Mouse (Mus musculus): ENCODE measurements around the gene Lemd2.
A peak's percentile ranks its signal among the peaks of the same experiment; 100 is the strongest.
"Not testable (repeated sequence)": the region's sequence is repeated elsewhere in the genome, so short reads cannot be mapped to it uniquely, and the experiment has no call there.

Gene Lemd2

GRCm38 (mm10) chr17:27204075-27204909 lies at the start of gene Lemd2:
Lemd2 (minus strand) TSS chr17:27204469.
- peak; percentile 94 for DNase-seq (ENCODE audit: low read depth, low spot score)

DNA sequence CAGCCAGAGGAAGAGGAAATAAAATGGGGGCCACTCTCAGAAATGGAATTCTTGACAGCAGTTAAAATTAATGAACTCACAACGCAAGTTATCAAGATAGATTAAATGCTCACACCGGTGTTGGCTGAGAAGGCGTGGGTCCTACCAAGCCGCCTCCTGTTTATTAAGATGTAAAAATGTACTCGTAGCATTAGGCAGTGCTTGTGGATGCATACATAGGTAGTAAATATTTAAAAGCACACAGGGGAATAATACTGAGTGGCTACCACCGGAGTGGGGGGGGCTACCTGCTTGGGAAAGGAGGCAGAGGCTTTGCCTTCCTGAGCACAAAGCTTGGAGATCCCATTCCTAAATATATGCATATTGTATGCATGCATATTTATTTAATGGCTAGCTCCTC lies 46.9 kb upstream of the Lemd2 start:
- no peak for DNase-seq (ENCODE audit: low read depth, low spot score)

DNA sequence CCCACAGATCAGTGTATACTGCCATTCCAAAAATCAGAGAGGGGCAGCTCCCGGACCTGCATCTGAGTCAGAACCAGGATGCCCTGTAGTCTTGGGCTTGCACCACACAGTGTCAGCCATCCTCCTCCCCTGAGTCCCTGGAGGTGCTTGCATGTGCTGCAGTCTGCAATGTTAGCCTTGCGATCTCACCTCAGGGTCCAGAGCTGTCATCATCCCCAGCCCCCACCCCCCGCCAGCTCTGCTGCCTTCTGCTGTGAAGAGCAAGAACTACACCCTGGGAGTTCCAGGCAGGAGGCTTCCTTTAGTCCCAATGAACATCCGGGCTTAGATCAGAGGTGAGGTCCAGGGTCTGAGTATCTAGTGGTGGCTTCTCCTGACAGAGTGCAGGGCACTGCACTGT lies 46.2 kb upstream of the Lemd2 start:
- no peak for DNase-seq (ENCODE audit: low read depth, low spot score)

- DNase-seq (ENCODE audit: low read depth, low spot score): no peak
Observed at GRCm38 (mm10) chr17:27249073-27249472, 44.8 kb upstream of the Lemd2 start.

DNA sequence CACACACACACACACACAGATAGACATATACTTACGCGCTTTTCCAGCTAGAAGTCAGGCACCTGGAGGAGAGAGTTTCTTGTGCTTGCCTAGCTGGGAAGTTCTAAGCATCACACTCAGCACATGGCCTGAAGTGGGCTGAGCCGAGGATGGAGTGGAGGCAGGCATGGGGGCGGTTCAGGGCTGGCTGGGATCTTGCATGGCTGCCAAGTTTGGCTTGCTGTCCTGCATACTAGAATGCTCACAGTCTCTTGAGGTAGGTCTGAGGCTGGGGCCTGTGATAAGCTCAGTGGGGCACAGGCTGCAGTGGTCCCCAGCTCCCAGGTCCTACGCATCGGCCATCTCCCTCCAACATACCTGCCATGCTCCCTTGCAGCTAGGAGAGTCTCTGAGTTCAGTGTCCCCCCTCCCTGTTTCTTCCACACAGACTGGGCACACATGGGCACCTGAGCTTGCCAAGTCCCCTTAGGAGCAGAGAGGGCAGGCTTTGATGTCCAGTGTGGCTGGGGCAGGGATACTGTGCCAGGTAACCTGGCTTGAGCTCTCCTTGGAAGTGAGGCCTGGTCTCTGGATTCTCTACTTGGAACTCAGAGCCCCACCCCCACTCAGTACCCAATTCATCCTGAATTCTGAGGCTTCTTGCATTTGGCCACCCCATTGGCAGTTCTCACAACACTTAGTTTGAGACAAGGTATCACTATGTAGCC lies 43.6 kb upstream of the Lemd2 start:
- DNase-seq (ENCODE audit: low read depth, low spot score): no peak

GRCm38 (mm10) chr17:27245851-27246381 lies 41.6 kb upstream of the Lemd2 start:
- DNase-seq (ENCODE audit: low read depth, low spot score): no peak

GRCm38 (mm10) chr17:27244912-27245311 lies 40.6 kb upstream of the Lemd2 start:
- no peak for DNase-seq (ENCODE audit: low read depth, low spot score)

DNA sequence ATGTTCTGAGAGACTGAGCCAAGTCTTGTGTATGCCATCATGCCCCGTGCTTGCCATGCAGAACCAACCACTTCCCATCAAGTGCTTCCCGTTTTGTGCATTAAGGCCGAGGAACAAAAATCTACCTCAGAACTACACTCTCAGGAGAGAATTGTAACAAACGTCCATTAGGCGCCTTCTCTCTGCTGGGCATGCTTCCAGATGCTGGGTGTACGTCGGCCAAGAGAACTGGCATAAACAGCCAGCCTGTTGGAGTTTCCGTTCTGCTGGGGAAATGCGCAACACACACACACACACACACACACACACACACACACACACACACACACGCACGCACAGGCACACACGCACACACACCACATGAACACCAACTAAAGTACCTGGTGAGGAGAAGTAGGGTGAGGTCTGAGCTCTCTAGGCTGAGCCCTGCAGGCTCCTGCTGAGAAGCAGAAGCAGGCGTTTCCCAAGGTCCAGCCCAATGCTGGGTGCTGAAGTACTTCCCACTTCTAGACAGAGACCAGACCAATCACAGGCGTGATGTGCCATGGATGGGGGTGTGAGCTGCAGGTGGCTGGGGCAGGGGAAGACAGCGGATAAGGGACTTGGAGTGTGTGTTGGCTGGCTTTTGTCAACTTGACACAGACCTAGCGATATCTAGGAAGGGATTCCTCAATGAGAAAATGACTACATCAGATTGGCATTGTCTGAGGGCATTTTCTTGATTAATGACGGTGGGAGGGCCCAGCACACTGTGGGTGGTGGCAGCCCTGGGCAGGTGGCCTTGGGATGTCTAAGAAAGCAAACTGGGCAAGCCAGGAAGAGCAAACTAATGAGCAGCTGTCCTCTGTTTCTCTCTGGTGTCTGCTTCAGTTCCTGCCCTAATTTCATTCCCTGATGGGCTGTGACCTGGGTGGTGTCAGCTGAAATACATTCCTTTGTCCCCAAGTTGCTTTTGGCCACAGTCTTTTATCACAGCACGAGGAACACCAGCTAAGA lies 38.2 kb upstream of the Lemd2 start:
- DNase-seq (ENCODE audit: low read depth, low spot score): no peak

GRCm38 (mm10) chr17:27240556-27241457 lies 36.5 kb upstream of the Lemd2 start:
- DNase-seq (ENCODE audit: low read depth, low spot score): no peak

DNA sequence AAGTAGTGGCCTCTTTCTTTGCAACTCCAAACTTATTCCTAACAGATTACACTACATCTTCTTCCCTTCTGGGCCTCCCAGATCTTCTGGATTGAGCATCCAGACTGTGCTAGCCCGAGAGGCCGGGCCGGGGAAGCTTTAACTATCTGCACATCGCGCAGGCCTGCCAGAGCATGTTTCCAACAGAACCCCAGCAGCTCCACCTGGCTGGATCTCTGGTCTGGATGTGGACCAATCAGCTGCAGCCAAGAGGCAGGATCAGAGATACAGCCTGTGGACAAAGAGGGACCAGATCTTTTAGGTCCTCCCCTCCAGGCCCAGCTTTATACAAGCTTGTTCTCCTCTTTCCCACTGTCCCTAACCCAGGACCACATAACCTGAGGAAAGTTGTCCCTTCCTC lies 35.7 kb upstream of the Lemd2 start:
- no peak for DNase-seq (ENCODE audit: low read depth, low spot score)

DNA sequence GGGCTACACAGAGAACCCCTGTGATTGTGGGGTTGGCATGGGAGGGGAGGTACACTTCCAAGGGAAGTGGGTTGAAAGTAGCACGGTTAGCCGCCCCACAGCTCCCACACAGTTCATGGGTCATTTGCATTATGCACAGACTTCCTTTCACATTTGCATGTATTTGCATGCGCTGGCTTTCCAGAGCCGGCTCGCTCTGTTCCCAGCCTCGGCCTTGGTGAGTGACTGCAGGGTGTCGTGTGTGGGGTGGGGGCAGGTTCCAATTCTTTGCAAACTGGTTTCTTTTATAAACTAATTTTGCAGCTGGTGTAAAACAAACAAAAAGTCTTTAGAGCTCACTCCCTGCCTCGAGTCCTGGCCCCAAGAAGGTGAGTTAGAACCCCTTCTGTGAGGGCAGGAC lies 34.4 kb upstream of the Lemd2 start:
- DNase-seq (ENCODE audit: low read depth, low spot score): no peak

DNA sequence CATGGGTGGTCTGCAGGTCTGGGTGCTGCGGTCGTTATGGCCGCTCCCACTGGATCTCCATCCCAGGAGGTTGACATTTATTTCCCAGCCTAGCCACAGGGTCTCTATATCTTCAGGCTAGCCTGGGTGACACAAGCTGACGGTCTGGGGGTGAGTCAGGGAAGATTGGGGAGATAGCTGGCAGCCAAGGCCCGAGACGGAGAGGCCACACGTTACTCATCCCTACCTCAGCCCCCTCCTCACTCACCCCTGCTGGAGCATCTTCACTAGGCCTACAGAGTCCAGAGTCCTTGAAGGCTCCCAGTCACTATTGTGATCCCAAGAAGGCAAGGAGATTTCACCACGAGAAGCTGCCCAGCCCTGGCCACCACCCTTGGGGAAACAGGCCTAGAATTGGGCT lies 33.5 kb upstream of the Lemd2 start:
- no peak for DNase-seq (ENCODE audit: low read depth, low spot score)

GRCm38 (mm10) chr17:27233298-27233697 lies 29.0 kb upstream of the Lemd2 start:
- DNase-seq (ENCODE audit: low read depth, low spot score): no peak

DNA sequence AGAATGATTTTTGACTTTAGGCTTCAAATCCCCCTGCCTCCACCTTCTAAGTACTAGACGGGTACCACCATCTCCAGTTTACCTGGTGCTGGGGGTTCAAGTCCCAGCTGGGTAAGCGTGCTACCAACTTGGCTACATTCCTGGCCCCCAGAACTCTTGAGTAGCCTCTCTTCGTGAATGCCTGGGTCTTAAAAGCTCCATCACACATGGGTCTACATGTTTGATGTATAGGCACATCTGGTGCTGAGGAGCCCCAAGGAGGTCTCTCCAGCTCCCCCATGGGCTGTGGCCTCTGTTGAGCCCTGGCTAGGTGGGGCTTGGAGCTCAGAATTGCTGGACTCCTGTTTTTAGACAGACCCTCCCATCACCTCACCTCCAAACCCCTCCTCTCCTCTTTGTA lies 27.9 kb upstream of the Lemd2 start:
- DNase-seq (ENCODE audit: low read depth, low spot score): no peak

DNA sequence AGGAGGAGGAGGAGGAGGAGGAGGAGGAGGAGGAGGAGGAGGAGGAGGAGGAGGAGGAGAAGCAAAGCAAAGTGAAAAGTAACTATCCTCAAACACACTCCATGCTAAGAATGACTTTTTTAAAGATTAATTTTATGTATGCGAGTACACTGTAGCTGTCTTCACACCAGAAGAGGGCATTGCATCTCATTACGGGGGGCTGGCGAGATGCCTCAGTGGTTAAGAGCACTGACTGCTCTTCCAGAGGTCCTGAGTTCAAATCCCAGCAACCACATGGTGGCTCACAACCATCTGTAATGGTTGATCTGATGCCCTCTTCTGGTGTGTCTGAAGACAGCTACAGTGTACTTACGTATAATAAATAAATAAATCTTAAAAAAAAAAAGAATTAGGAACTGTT lies 27.3 kb upstream of the Lemd2 start:
- DNase-seq (ENCODE audit: low read depth, low spot score): not testable (repeated sequence)

- no peak for DNase-seq (ENCODE audit: low read depth, low spot score)
Observed at GRCm38 (mm10) chr17:27231146-27231503, 26.9 kb upstream of the Lemd2 start.

DNA sequence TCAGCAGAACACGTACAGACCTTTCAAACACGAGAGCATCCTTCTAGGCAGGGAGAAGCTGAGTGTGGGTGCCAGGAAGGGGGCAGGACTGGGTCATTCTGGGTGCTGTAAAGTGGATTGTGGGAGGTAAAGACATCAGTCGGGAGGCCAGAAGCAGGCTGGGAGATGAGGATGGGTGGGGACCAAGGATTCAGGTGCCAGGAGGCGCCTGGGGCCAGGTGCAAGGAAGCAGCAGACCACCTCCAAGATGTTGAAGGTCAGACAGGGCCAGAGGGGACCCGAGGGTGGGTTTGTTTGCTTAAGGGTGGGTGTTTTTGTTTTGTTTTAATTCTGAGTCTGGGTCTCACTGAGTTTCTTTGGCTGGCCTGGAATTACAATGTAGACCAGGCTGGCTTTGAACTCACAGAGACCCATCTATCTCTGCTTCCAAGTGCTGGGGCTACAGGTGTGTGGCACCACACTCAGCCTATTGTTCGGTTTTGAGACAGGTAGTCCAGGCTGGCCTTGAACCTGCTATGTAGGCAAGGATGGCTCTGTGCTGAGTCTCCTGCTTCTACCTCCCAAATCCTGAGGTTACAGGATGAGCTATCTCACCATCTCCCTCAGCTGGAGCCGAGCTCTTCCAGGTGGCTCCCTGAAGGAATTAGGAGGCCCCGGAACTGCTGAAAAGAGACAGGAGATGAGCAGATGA lies 26.3 kb upstream of the Lemd2 start:
- no peak for DNase-seq (ENCODE audit: low read depth, low spot score)

- no peak for DNase-seq (ENCODE audit: low read depth, low spot score)
Observed at GRCm38 (mm10) chr17:27229710-27230454, 25.6 kb upstream of the Lemd2 start.

DNA sequence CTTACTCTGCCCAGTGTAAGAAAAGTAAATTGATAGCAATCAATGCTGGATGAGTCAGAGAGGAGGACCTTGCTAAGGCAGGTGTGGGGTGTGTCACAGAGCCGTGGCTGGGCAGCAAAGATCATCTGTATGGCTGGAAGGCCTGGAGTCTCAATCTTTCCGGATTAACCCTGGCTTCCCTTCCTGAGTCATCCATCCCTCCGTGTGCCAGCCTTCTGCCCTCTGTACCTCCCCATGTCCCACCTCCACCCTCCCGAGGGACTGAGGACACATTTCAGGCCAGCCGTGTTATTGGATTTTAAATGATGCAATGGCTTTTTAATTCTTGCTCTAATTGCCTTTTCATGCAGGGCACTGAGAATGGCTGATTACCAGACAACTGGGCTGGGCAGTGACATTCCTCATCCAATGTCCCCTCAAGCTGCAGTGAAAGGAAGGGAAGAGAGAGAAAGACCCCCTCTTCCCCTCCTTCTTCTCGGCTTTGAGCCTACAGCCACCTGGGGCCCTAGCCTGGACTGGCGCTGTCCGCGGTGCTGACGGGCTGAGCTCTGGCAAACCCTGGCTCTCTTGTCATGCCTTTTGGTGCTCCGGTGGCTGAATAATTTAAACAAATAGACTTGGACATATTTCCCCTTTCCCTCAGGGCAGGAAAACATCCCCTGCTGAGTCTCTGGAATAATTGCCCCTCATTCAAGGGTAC lies 24.1 kb upstream of the Lemd2 start:
- no peak for DNase-seq (ENCODE audit: low read depth, low spot score)
